Mouse (Mus musculus) left cerebral cortex, postnatal 4 days (tissue): ENCODE results near the gene Dynlt1c. TPM values are rescaled to one million over a fixed set of nuclear protein-coding genes. Genes with fewer than 3 reads are reported as not detected.
A peak's percentile ranks its signal among the peaks of the same experiment; 100 is the strongest.
"Not testable (repeated sequence)": the region's sequence is repeated elsewhere in the genome, so short reads cannot be mapped to it uniquely, and the experiment has no call there.

Source experiments
- DNase-seq: peaks from one replicate; pipeline ENCODE4 v3.0.0-alpha.2; 2022
- intact Hi-C: fragments of 180-260 bp; cut with DNase I; formaldehyde crosslinking; loops from one replicate; pipeline ENCODE4 v1.15.1; 2025
- total RNA-seq, 2 experiments: library from RNA; stranded (reverse); gene quantifications; 2 replicates each; pipeline ENCODE4 v1.2.3; 2021

The Dynlt1c gene
- total RNA-seq, 2 experiments from 2014 or later, result 37.8 to 45.8 TPM

DNA sequence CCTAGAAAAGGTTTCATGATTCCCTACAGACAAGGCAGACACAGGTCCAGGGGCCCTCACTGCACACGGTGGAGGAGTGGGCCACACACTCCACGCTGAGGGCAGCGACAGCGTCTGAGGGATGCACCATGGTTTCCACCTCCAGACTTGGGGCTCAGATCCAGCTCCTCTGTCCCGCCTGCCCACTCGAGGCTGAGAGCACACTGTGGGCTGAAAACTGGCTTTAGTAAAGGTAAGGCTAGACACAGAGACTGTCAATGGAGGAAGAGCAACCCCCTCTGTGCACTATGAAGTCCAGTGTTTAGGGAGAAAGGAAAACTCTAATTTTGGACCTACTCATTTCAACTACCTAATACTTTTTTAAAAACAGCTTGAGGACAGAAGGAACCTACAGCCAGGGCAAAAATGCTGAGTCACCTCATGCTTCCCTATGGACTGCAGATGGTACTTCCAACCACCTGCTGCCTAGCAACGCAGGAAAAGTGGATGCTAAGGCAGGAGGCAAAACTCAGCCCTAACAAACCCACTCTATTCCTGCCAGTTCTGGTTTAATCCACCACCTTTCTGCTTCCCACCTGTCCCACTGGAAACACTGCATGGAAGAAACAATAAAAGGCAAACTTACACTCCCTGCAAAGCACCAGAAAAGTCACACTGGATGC lies 49.6 kb downstream of the Dynlt1c start:
- intact Hi-C loops, DNase-seq: not testable (repeated sequence)

DNA sequence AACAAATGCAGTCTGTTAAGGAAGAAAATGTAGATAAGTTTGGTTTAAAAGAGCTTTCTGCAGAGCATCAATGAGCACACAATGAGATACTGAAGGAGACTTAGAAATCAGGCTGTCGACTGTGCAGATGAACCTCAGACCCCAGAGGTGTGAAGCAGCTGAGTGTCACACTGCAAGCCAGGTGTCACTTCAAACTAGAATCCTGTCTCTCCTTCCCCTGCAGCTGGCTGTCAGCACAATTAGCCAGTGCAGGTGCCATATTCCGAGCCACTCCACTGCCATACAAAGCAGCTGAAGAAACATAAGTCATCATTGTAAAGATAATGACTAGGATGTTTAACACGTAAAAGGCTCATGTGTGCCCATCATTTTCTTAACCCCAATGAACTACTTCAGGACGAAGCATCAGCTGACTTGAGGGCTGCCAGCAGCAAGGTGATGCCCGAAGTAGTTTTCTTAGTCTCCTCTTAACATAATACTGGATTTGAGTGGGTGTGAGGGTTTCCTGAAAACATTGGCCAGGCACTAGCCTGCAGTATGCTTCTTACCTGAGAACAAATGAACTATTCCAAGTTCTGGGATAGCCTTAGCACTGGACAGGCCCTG lies 52.0 kb downstream of the Dynlt1c start:
- DNase-seq, intact Hi-C loops: not testable (repeated sequence)

DNA sequence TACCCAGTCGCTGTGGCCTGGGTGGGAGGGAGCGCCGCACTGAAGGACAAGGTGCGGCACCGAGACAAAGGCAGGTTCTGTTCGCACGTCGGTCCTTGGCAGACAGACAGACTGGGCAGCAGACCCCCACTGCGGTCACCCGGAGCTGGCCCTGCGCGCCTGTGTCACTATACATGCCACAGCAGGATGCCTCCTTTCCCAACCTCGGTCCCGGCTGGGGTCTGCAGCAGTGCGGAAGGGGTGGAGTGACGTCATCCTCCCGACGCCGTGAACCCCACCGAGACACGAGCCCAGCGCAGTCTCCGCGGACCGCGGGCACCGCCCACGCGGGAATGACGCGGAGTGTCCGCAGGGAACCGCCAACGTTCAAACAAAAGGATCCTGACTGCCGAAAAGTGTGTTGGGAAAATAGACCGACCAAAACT lies 53.6 kb downstream of the Dynlt1c start:
- intact Hi-C loops, result not testable (repeated sequence)
- peak; percentile 80 for DNase-seq

DNA sequence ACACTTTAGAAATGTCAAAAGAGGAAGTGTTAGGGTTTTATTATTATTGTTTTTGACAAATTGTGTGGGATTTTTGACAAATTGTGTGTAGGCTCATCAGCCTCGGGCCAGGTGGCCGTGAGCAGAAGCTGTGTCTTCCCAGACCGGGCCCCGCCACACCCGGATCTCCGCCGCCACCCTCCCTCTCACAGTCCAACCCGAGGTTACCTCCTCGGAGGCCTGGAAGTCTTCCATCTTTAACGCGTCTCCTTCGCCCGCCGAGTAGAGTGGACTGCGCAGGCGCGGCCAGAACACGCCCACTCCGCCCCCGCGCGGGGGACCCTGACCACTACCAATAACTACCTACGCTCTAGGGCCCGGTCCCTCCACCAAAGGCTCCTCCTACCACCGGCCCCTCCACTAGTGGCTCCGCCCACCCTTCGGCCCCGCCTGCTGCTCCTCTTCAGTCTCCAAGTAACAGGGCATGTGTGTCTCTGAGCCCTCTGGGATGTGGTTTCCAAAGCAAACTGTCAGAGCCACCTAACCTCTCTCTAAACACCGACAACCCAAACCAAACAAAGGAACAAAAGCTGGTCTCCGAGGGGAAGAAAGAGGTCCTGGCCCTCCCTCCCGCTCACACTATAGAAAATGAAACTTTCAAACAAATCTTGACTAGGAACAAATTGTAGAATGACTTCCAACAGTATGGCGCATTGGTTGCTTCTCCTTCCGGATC lies 54.3 kb downstream of the Dynlt1c start, which contains the start of gene Dynlt1f:
Gene Dynlt1f, minus strand, starts transcription at position 334 of the 715 bp plus-strand sequence.
- intact Hi-C loops, result not testable (repeated sequence)
- peak; percentile 58 for DNase-seq

GRCm38 (mm10) chr17:6656471-6656870 lies 55.0 kb downstream of the Dynlt1c start:
- intact Hi-C loops, DNase-seq: not testable (repeated sequence)

- DNase-seq, intact Hi-C loops: not testable (repeated sequence)
Observed at GRCm38 (mm10) chr17:6658801-6659200, 57.3 kb downstream of the Dynlt1c start, which contains the start of gene Sytl3. Gene Sytl3, plus strand, starts transcription at chr17:6659093.

Other genes starting within 250 kb of the Dynlt1c start
- 100 to 1,000 TPM; 322 to 378 TPM for gene Dynlt1b, start 171.6 kb upstream of the Dynlt1c start, total RNA-seq
- 100 to 1,000 TPM; 258 to 265 TPM for gene Dynlt1f, start 54.2 kb downstream of the Dynlt1c start, total RNA-seq
- 1 to 10 TPM in 1 of 2 experiments, under 1 TPM in 1; 0.68 to 1.2 TPM for gene Sytl3, start 57.4 kb downstream of the Dynlt1c start, total RNA-seq
- gene Ezr, start 181.1 kb downstream of the Dynlt1c start, total RNA-seq, result 10 to 100 TPM; 17.4 to 19.9 TPM